Mouse (Mus musculus) lung, adult 2 months (tissue): ENCODE results near the gene Ncoa5.

Source experiments
- CTCF ChIP-seq: fragments of 200-500 bp; IDR thresholded peaks from 2 replicates; pipeline ENCODE4 v1.5.1; 2011; ENCODE audit warnings: mild to moderate bottlenecking, low read length, control low read depth; ENCODE audit not compliant: insufficient read depth
- POLR2A ChIP-seq: fragments of 200-500 bp; IDR thresholded peaks from 2 replicates; pipeline ENCODE4 v1.6.1; 2011; ENCODE audit warnings: low read depth, mild to moderate bottlenecking, control low read depth, low read length, borderline replicate concordance; ENCODE audit errors: extremely low read depth

GRCm38 (mm10) chr2:165061638-165062433 lies 27.2 kb upstream of the Ncoa5 start:
- TF ChIP-seq CTCF (no peak), POLR2A (no peak)
